Mouse (Mus musculus) ZHBTc4 (cell line): Measurements from ENCODE around the gene Arhgef7.

ENCODE experiments used
- DNase-seq: peaks from one replicate; pipeline ENCODE4 v3.0.0-alpha.2; 2011; ENCODE audit warnings: low read depth, low spot score

The Arhgef7 gene

GRCm38 (mm10) chr8:11712244-11712643, 15.3 kb upstream of the Arhgef7 start:
- DNase-seq = peak; percentile 86

GRCm38 (mm10) chr8:11717194-11717593, 10.3 kb upstream of the Arhgef7 start:
- DNase-seq = no peak

GRCm38 (mm10) chr8:11727273-11727650, 259 bp upstream of the Arhgef7 start:
- DNase-seq = no peak

- DNase-seq = peak; percentile 71
Observed at GRCm38 (mm10) chr8:11728482-11729295, 1.2 kb downstream of the Arhgef7 start.

DNA sequence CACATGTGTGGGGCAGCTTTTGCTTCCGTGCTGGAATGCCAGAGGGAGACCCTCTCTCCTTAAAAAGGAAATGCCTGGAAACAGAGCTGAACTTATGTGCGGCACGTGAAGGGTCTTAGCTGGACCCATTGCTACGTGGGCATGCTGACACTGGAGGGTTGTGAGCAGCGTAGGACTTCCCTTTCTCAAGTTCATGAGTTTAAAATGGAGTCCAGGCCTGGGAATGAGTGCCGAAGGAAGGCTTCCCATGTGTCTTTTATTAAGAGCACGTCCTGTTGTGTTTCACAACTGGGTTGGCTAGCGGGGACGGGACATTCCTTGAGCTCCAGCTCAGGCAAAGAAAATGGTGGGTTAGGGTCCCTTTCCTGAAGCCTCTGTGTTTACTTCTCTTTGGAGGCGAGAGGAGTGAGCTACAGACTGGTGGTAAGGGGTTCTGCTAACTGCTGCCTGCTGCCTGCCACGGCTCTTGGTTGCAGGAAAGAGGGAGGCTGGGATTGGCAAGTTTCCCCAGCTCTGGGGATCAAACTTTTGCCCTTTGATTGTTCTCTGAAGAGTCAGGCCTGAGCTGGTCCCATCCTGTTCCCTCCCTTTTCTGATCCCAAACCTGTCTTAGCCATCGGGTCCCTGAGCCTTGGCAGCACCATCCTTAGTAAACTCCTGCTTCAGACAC, 2.9 kb downstream of the Arhgef7 start:
- peak; percentile 40 for DNase-seq

- no peak for DNase-seq
Observed at GRCm38 (mm10) chr8:11735672-11736235, 8.2 kb downstream of the Arhgef7 start.

GRCm38 (mm10) chr8:11737096-11737495, 9.6 kb downstream of the Arhgef7 start:
- no peak for DNase-seq

DNA sequence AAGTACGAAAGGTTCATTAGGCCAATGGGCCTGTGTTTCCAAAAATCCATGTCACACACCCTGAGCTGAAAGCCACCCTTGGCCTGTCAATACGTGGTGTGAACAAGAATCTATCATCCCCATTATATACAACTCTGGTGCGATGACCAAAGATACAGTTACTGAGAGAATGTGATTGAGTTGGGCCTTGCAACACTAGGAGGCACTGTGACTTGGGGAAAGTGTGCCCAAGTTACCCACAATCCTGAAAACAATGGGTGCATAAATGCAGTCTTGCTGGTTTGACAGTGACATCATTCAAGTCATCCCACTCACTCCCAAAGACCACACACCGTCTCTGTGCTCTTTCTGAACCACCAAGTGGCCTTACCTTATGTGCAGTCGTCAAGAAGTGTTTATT, 11.6 kb downstream of the Arhgef7 start:
- DNase-seq = no peak

GRCm38 (mm10) chr8:11740857-11741256, 13.3 kb downstream of the Arhgef7 start:
- no peak for DNase-seq

DNA sequence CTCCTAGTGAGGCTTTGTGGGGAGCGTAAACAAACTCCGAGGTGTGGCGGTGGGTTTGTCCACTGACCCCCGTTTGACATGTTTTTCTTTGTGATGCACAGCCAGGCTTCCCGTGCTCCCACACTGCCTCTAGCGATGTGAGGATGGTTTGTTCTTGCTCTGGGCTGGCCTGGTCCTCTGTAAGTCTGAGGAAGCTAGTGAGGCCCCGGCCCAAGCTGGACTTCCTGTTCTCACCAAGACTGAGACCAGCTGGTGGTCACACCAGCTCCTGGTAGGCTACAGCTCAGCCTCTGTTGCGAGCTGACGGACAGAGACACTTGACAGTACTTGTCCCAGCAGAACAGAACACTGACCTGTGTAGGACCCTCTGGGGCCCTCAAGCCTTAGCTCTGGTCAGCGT, 16.1 kb downstream of the Arhgef7 start:
- DNase-seq = no peak

GRCm38 (mm10) chr8:11746850-11747600, 19.5 kb downstream of the Arhgef7 start:
- DNase-seq = no peak

DNA sequence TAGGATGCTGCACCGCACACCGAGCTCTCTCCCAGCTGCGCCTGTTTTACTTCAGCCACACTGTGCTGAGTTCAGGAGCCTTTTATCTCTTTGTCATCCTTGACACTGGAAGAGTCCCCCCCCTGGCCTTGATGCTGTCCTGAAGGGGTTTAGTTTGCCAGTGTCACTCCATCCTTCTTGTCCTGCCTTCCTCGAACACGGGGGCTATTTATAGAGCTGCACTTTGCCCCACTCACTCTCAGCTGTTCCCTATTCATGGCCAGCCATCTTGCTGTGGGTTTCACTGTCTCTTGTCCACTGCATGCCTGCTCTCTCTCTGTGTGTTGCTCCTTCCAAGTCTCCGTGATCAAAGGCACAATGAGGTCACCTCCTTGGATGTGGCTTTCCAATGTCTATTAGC, 22.0 kb downstream of the Arhgef7 start:
- no peak for DNase-seq

GRCm38 (mm10) chr8:11752338-11752737, 24.8 kb downstream of the Arhgef7 start:
- no peak for DNase-seq

GRCm38 (mm10) chr8:11753155-11753941, 25.8 kb downstream of the Arhgef7 start:
- DNase-seq = no peak

- DNase-seq = no peak
Observed at GRCm38 (mm10) chr8:11754723-11755122, 27.2 kb downstream of the Arhgef7 start.

DNA sequence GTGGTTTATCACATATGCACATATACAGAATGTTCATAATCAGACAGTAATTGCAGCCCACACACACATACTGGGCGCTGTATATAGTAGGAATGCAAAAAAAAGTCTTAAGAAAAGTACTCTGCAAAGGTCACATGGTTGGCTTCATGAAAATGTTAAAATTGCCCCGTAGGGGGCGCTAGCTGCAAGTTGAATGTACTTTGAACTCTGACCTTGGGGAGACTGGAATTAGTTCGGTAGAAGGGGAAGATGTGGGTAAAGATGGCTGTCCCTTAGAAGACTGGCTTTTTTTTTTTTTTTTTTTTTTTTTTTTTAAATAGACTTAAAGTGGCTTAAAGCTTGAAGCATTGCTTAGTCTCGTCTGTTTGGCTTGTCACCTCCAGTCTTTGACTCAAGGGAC, 28.4 kb downstream of the Arhgef7 start:
- DNase-seq = peak; percentile 90

GRCm38 (mm10) chr8:11757568-11758481, 30.3 kb downstream of the Arhgef7 start:
- peak; percentile 95 for DNase-seq

DNA sequence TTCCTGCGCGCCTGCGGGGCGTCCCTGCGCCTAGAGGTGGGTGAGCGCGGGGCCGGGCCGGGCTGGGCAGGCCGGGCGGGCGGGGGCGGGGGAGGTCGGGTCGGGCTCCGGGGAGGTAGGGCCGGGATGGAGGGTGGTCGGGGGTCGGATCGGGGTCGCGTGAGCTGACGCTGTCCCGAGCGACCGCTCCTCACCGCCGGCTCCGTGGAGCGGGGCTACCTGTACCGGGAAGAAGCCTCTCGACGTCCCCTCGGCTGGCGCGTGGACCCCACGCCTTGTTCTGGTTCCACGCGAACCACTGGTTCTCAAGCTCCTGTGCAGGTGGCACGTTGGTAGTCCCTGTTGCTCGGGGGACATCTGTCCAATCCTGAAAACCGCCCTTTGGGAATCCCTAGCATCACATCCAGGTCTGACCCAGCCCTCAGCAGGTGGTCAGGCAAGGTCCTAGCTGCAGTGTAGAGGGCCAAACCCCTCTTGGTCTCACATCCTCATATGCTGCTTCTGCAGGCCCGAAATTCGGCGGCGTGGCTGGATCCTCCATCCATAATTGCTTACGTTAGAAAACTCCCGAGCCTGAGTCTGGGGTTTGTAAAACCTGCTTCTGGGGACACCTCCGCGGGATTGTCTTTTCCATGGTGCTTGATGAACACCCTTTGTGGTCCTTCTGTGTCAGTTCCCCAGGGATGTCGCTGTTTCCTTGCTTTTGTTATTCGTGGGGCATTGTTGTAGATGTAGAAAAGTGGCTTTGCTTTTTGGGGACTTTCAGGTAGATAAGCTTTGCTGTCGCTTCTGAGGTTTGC, 31.2 kb downstream of the Arhgef7 start:
- DNase-seq = peak; percentile 32

GRCm38 (mm10) chr8:11761551-11761950, 34.0 kb downstream of the Arhgef7 start:
- DNase-seq = no peak
